Mouse (Mus musculus) midbrain, embryonic 12.5 days (tissue): ENCODE measurements around the gene Trappc6a. TPM values are rescaled to one million over a fixed set of nuclear protein-coding genes. Genes with fewer than 3 reads are reported as not detected.

Experiments
- ATAC-seq: fragments of 200-750 bp; cut with Nextera tagmentation; 2 replicates; pipeline ENCODE4 v1.8.0; 2017; ENCODE audit warnings: low read depth, moderate TSS enrichment, moderate library complexity; ENCODE audit not compliant: low FRiP score
- H3K27ac ChIP-seq: fragments of 300-500 bp; sonication (generic); replicated peaks from 2 replicates; pipeline ENCODE4 v1.5.1; 2016; ENCODE audit warnings: mild to moderate bottlenecking
- H3K27me3 ChIP-seq: fragments of 300-500 bp; sonication (generic); 2 replicates; pipeline ENCODE4 v1.6.1; 2016; ENCODE audit warnings: mild to moderate bottlenecking
- H3K36me3 ChIP-seq: fragments of 300-500 bp; sonication (generic); 2 replicates; pipeline ENCODE4 v1.6.1; 2016
- H3K4me1 ChIP-seq: fragments of 300-500 bp; sonication (generic); 2 replicates; pipeline ENCODE4 v1.6.1; 2016
- H3K4me2 ChIP-seq: fragments of 300-500 bp; sonication (generic); replicated peaks from 2 replicates; pipeline ENCODE4 v1.6.1; 2016; ENCODE audit warnings: mild to moderate bottlenecking, moderate library complexity
- H3K4me3 ChIP-seq: fragments of 300-500 bp; sonication (generic); 2 replicates; pipeline ENCODE4 v1.5.1; 2016; ENCODE audit warnings: mild to moderate bottlenecking
- H3K9ac ChIP-seq: fragments of 300-500 bp; sonication (generic); replicated peaks from 2 replicates; pipeline ENCODE4 v1.6.1; 2016; ENCODE audit warnings: mild to moderate bottlenecking, moderate library complexity
- H3K9me3 ChIP-seq: fragments of 300-500 bp; sonication (generic); 2 replicates; pipeline ENCODE4 v1.6.1; 2016; ENCODE audit warnings: mild to moderate bottlenecking
- WGBS: fragments of 180-500 bp; shearing (Covaris S2); methylation state at CpG from one replicate; pipeline ENCODE4 v1.1.7; 2016; 5-methylcytosine and 5-hydroxymethylcytosine counted together
- polyA plus RNA-seq: library from polyadenylated mRNA; unstranded; fragments of >200 nt; fragmentation: Nextera tagmentation; extraction: Ambion mirVana; gene quantifications from 2 replicates; pipeline ENCODE4 v1.2.1, GENCODE M21; 2016

Trappc6a gene
- polyA plus RNA-seq, 1 experiment from 2014 or later, result 41.5 TPM

DNA sequence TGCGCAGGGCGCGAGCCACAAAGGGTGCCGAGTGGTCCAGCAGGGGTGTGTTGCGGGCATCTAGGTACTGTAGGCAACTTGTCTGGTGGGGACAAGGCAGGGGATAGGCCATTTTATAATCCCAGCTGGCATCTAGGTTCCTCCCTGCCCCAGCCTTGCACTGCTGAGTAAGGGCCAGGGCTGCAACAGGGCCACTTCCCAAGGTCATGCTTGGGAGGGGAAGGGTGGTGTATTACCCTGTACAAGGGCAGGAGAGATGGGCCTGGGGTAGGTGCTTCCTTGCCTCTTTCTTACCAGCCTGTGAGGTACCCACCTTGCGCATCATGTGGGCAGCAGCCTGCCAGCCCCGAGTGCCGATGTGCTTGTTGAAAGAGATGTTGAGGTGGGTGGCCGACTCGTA lies 26.5 kb downstream of the Trappc6a start:
- Histone ChIP-seq H3K27me3 (no peaks in the 10 kb centered on the region), H3K27ac (no peak overlapping the region), H3K4me2 (no peak overlapping the region), H3K4me1 (0 out of 2 replicates have a peak, but pooled peaks cover 3% of the 10 kb centered on the region), H3K9me3 (no peaks in the 10 kb centered on the region), H3K9ac (no peak overlapping the region), H3K36me3 (peaks cover 59% of the 10 kb centered on the region), H3K4me3 (no peak overlapping the region)
- no peak for ATAC-seq
- WGBS, result 98% methylated on average over 10 of the region's 10 CpGs

- 92% methylated on average over 2 of the region's 2 CpGs for WGBS
- Histone ChIP-seq H3K27me3 (no peaks in the 10 kb centered on the region), H3K4me2 (no peak overlapping the region), H3K4me1 (peaks cover 16% of the 10 kb centered on the region), H3K27ac (no peak overlapping the region), H3K9ac (no peak overlapping the region), H3K9me3 (no peaks in the 10 kb centered on the region), H3K36me3 (no peaks in the 10 kb centered on the region), H3K4me3 (no peak overlapping the region)
- ATAC-seq, result no peak
These were observed 32.8 kb downstream of the Trappc6a start for GRCm38 (mm10) chr7:19540771-19541566.

DNA sequence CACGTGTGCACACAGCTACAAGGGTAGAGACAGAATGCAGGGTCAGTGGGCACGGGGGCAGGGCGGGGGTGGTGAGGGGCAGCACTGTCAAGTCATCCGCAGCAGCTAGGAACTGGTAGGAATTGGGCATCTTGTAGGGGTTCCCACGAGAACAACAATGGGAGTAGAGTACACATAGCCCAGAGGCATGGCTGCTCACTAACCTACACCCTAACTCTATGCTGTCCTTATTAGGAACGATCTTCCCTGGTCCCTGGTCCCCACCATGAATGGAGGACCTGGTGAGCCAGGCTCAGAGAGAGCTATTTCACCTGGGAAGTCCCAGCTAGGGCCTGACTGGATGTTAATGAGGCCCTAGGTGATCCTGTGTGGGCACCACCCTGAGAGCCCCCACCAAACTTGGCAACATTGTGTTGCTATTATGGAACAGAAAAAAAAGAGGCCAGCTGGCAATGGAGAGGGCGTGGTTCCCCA lies 33.5 kb downstream of the Trappc6a start:
- H3K9me3 ChIP-seq, result no peaks in the 10 kb centered on the region
- no peaks in the 10 kb centered on the region for H3K27me3 ChIP-seq
- no peak overlapping the region for H3K4me2 ChIP-seq
- WGBS, result 88% methylated on average over 7 of the region's 7 CpGs
- peaks cover 16% of the 10 kb centered on the region for H3K4me1 ChIP-seq
- 0 out of 2 replicates have a peak overlapping the region, but pooled peaks have one; percentile 39 for H3K27ac ChIP-seq
- no peak overlapping the region for H3K9ac ChIP-seq
- H3K4me3 ChIP-seq, result no peak overlapping the region
- no peaks in the 10 kb centered on the region for H3K36me3 ChIP-seq
- ATAC-seq, result no peak; the same call in 1 of the 2 replicates

- peak; percentile 79 for ATAC-seq
- no peaks in the 10 kb centered on the region for H3K9me3 ChIP-seq
- no peak overlapping the region for H3K9ac ChIP-seq
- no peak overlapping the region; the same call in 1 of the 2 replicates for H3K4me2 ChIP-seq
- WGBS, result 70% methylated on average over 8 of the region's 8 CpGs
- peaks cover 16% of the 10 kb centered on the region for H3K4me1 ChIP-seq
- H3K27ac ChIP-seq, result 0 out of 2 replicates have a peak overlapping the region, but pooled peaks have one; percentile 39
- no peaks in the 10 kb centered on the region for H3K27me3 ChIP-seq
- H3K36me3 ChIP-seq, result no peaks in the 10 kb centered on the region
- no peak overlapping the region for H3K4me3 ChIP-seq
These were observed 34.0 kb downstream of the Trappc6a start for GRCm38 (mm10) chr7:19542155-19542691.

DNA sequence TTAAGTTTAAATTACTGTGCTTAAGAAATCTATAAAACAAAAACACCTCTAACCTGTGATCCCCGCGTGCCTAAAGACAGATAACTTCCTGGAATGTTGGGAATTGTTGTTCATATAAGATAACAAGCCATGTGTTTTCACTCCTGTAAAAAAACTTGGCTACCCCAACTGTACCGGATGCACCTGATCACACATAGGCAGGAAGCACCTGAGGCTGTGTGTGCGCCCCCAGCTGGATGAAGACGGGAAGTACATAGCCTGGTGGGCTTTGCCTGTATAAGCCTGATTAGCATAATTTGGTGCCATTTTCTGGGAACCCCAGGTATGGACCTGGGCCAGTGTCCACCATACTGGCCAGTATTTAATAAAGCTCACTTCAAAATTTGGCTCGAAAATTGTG lies 35.4 kb downstream of the Trappc6a start:
- Histone ChIP-seq H3K9ac (no peak overlapping the region), H3K4me1 (peaks cover 13% of the 10 kb centered on the region), H3K9me3 (no peaks in the 10 kb centered on the region), H3K4me2 (no peak overlapping the region), H3K27me3 (no peaks in the 10 kb centered on the region), H3K36me3 (no peaks in the 10 kb centered on the region), H3K27ac (no peak overlapping the region), H3K4me3 (no peak overlapping the region)
- ATAC-seq, result no peak
- WGBS, result 63% methylated on average over 6 of the region's 6 CpGs

DNA sequence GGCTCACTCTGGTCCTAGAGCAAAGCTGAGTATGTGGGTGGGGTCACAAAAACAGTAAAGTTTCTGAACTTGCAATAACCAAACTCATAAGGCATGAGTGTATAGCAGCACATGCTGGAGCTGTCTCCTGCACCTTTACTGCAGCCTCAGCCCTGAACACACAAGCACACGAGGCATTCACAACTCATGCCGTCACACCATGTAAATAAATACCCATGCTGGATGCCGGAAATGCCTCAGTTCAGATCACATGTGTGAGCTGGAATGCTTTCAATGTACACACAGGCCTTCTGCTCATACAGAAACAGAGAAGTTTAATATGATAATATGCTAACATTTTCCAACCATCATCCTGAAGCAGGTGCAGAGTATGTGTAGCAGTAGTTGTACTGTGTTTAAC lies 37.8 kb downstream of the Trappc6a start:
- WGBS, result 85% methylated on average over 3 of the region's 3 CpGs
- Histone ChIP-seq H3K9ac (no peak overlapping the region), H3K4me2 (no peak overlapping the region), H3K36me3 (no peaks in the 10 kb centered on the region), H3K9me3 (no peaks in the 10 kb centered on the region), H3K4me1 (peaks cover 13% of the 10 kb centered on the region), H3K27me3 (no peaks in the 10 kb centered on the region), H3K27ac (peak overlapping the region; percentile 15; the same call in 1 of the 2 replicates), H3K4me3 (no peak overlapping the region)
- no peak for ATAC-seq

- 73% methylated on average over 2 of the region's 2 CpGs for WGBS
- H3K9ac ChIP-seq, result no peak overlapping the region
- H3K4me3 ChIP-seq, result no peak overlapping the region
- H3K9me3 ChIP-seq, result no peaks in the 10 kb centered on the region
- peaks cover 3% of the 10 kb centered on the region for H3K4me1 ChIP-seq
- no peak overlapping the region for H3K4me2 ChIP-seq
- ATAC-seq, result no peak
- no peak overlapping the region for H3K27ac ChIP-seq
- H3K36me3 ChIP-seq, result no peaks in the 10 kb centered on the region
- no peaks in the 10 kb centered on the region for H3K27me3 ChIP-seq
These were observed 39.3 kb downstream of the Trappc6a start for GRCm38 (mm10) chr7:19547344-19547969.

DNA sequence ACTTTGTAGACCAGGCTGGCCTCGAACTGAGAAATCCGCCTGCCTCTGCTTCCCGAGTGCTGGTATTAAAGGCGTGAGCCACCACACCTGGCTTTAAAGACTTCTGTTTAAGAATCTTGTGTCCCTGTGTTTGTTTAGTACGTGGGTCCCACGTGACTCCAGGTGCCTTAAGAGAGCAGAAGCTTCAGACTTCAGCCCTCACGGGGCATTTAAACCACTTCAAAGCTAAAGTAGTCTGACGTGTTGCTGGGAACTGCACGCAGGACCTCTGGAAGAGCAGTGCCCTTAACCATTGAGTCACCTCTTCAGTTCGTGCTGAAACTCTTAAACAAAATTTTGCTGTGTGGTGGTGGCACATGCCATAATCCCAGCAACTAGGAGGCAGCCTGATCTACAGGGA lies 41.2 kb downstream of the Trappc6a start:
- Histone ChIP-seq H3K4me3 (no peak overlapping the region), H3K36me3 (peaks cover 17% of the 10 kb centered on the region), H3K9ac (no peak overlapping the region), H3K27me3 (no peaks in the 10 kb centered on the region), H3K9me3 (no peaks in the 10 kb centered on the region), H3K27ac (no peak overlapping the region), H3K4me2 (no peak overlapping the region), H3K4me1 (no peaks in the 10 kb centered on the region)
- WGBS, result 92% methylated on average over 10 of the region's 10 CpGs
- ATAC-seq, result no peak

DNA sequence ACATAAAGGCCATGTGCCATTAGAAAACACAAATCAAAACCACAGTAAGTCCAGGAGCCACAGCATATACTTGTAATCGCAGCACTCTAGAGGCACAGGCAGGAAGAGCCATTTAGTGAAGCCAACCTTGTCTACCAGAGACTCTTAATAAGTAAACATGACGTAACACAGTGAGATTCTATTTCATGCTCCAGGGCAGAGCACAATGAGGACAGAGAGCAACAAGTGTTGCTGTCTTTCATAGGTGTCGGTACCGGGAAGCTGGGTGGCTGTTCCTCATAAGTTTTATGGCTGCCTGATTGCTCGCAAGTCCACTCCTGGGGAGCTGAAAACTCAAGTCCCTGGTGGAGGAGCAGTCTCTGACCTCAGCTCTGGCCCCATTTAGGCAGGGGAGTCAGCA lies 43.4 kb downstream of the Trappc6a start:
- no peak for ATAC-seq
- Histone ChIP-seq H3K27me3 (no peaks in the 10 kb centered on the region), H3K4me1 (no peaks in the 10 kb centered on the region), H3K36me3 (peaks cover 33% of the 10 kb centered on the region), H3K4me3 (no peak overlapping the region), H3K4me2 (no peak overlapping the region), H3K9ac (no peak overlapping the region), H3K9me3 (no peaks in the 10 kb centered on the region), H3K27ac (no peak overlapping the region)
- 93% methylated on average over 5 of the region's 5 CpGs for WGBS

GRCm38 (mm10) chr7:19552443-19552842 lies 44.2 kb downstream of the Trappc6a start:
- no peak overlapping the region for H3K4me3 ChIP-seq
- no peak overlapping the region for H3K4me2 ChIP-seq
- H3K9ac ChIP-seq, result no peak overlapping the region
- ATAC-seq, result no peak
- no peaks in the 10 kb centered on the region for H3K4me1 ChIP-seq
- no peaks in the 10 kb centered on the region for H3K9me3 ChIP-seq
- no peak overlapping the region for H3K27ac ChIP-seq
- 89% methylated on average over 2 of the region's 2 CpGs for WGBS
- peaks cover 33% of the 10 kb centered on the region for H3K36me3 ChIP-seq
- H3K27me3 ChIP-seq, result no peaks in the 10 kb centered on the region

- H3K27ac ChIP-seq, result no peak overlapping the region
- H3K9ac ChIP-seq, result no peak overlapping the region
- peaks cover 44% of the 10 kb centered on the region for H3K36me3 ChIP-seq
- H3K9me3 ChIP-seq, result no peaks in the 10 kb centered on the region
- H3K27me3 ChIP-seq, result no peaks in the 10 kb centered on the region
- H3K4me3 ChIP-seq, result no peak overlapping the region
- H3K4me1 ChIP-seq, result peaks cover 15% of the 10 kb centered on the region
- WGBS, result 84% methylated on average over 1 of the region's 1 CpGs
- H3K4me2 ChIP-seq, result no peak overlapping the region
- no peak for ATAC-seq
These were observed 46.0 kb downstream of the Trappc6a start for GRCm38 (mm10) chr7:19554168-19554567.

GRCm38 (mm10) chr7:19557086-19557485 lies 48.9 kb downstream of the Trappc6a start:
- H3K9me3 ChIP-seq, result no peaks in the 10 kb centered on the region
- no peak overlapping the region for H3K4me2 ChIP-seq
- ATAC-seq, result no peak
- H3K27me3 ChIP-seq, result no peaks in the 10 kb centered on the region
- peaks cover 44% of the 10 kb centered on the region for H3K36me3 ChIP-seq
- peaks cover 37% of the 10 kb centered on the region for H3K4me1 ChIP-seq
- H3K9ac ChIP-seq, result no peak overlapping the region
- no peak overlapping the region for H3K4me3 ChIP-seq
- H3K27ac ChIP-seq, result no peak overlapping the region
- WGBS, result 91% methylated on average over 2 of the region's 2 CpGs
